Mouse (Mus musculus) embryonic facial prominence, embryonic 14.5 days (tissue): ENCODE measurements at regions not wholly inside any gene's neighbourhood (a gene's known extent, or its start where the extent isn't known, plus 50 kb on each side); places are given as distances from the start of the nearest gene placed in this dataset.

Experiments used
- ATAC-seq: fragments of 200-750 bp; cut with Nextera tagmentation; 2 replicates; pipeline ENCODE4 v1.8.0; 2017; ENCODE audit warnings: low read depth, moderate number of reproducible peaks, moderate TSS enrichment
- DNase-seq: peaks from one replicate; pipeline ENCODE4 v3.0.0-alpha.2; 2015; ENCODE audit warnings: low spot score
- H3K27ac ChIP-seq: fragments of 300-500 bp; sonication (generic); replicated peaks from 2 replicates; pipeline ENCODE4 v1.5.1; 2014; ENCODE audit warnings: low read depth, mild to moderate bottlenecking, low read length, moderate library complexity
- H3K27me3 ChIP-seq: fragments of 300-500 bp; sonication (generic); replicated peaks from 2 replicates; pipeline ENCODE4 v1.6.1; 2014; ENCODE audit warnings: low read length; ENCODE audit not compliant: control insufficient read depth, insufficient read depth
- H3K36me3 ChIP-seq: fragments of 300-500 bp; sonication (generic); 2 replicates; pipeline ENCODE4 v1.6.1; 2014; ENCODE audit warnings: low read length, mixed read lengths; ENCODE audit not compliant: control insufficient read depth, insufficient read depth
- H3K4me1 ChIP-seq: fragments of 300-500 bp; sonication (generic); 2 replicates; pipeline ENCODE4 v1.6.1; 2014; ENCODE audit warnings: antibody characterized with exemption, low read length; ENCODE audit not compliant: control insufficient read depth, insufficient read depth
- H3K4me2 ChIP-seq: fragments of 300-500 bp; sonication (generic); 2 replicates; pipeline ENCODE4 v1.6.1; 2014; ENCODE audit warnings: low read depth, mild to moderate bottlenecking, low read length, moderate library complexity, mixed read lengths
- H3K4me3 ChIP-seq: fragments of 300-500 bp; sonication (generic); 2 replicates; pipeline ENCODE4 v1.5.1; 2014; ENCODE audit warnings: low read depth, mild to moderate bottlenecking, low read length
- H3K9ac ChIP-seq: fragments of 300-500 bp; sonication (generic); 2 replicates; pipeline ENCODE4 v1.6.1; 2014; ENCODE audit warnings: low read depth, mild to moderate bottlenecking, low read length, moderate library complexity, mixed read lengths
- H3K9me3 ChIP-seq: fragments of 300-500 bp; sonication (generic); 2 replicates; pipeline ENCODE4 v1.6.1; 2016; ENCODE audit warnings: low read length; ENCODE audit not compliant: control insufficient read depth
- WGBS: fragments of 180-500 bp; shearing (Covaris S2); extraction: QIAGEN DNeasy Blood & Tissue Kit; methylation state at CpG from one replicate; pipeline ENCODE4 v1.1.7; 2014; 5-methylcytosine and 5-hydroxymethylcytosine counted together

GRCm38 (mm10) chr2:170205591-170206441 lies 57.9 kb upstream of the Zfp217 start:
- under 1% methylated on average over 17 of the region's 17 CpGs for WGBS
- no peaks in the 10 kb centered on the region for H3K9me3 ChIP-seq
- H3K4me2 ChIP-seq: peak overlapping the region; percentile 63
- DNase-seq (peak; percentile 66), ATAC-seq (peak; percentile 56; the same call in 1 of the 2 replicates)
- H3K4me3 ChIP-seq: peak overlapping the region; percentile 34
- H3K27me3 ChIP-seq: no peaks in the 10 kb centered on the region
- no peaks in the 10 kb centered on the region for H3K36me3 ChIP-seq
- peak overlapping the region; percentile 57; the same call in 1 of the 2 replicates for H3K27ac ChIP-seq
- H3K9ac ChIP-seq: peak overlapping the region; percentile 50
- H3K4me1 ChIP-seq: peaks cover 12% of the 10 kb centered on the region; the same call in 1 of the 2 replicates

GRCm38 (mm10) chr2:170204768-170205514 lies 57.0 kb upstream of the Zfp217 start:
- ATAC-seq (0 out of 2 replicates have a peak, but pooled peaks have one; percentile 10), DNase-seq (peak; percentile 35)
- Histone ChIP-seq H3K4me2 (peak overlapping the region; percentile 63), H3K36me3 (no peaks in the 10 kb centered on the region), H3K27ac (peak overlapping the region; percentile 57; the same call in 1 of the 2 replicates), H3K4me1 (peaks cover 12% of the 10 kb centered on the region; the same call in 1 of the 2 replicates), H3K27me3 (no peaks in the 10 kb centered on the region), H3K9ac (peak overlapping the region; percentile 50; the same call in 1 of the 2 replicates), H3K9me3 (no peaks in the 10 kb centered on the region), H3K4me3 (peak overlapping the region; percentile 34)
- 25% methylated on average over 10 of the region's 10 CpGs for WGBS

GRCm38 (mm10) chr2:170203496-170203895 lies 55.6 kb upstream of the Zfp217 start:
- no peaks in the 10 kb centered on the region for H3K36me3 ChIP-seq
- peaks cover 12% of the 10 kb centered on the region; the same call in 1 of the 2 replicates for H3K4me1 ChIP-seq
- H3K4me3 ChIP-seq: no peak overlapping the region
- no peaks in the 10 kb centered on the region for H3K9me3 ChIP-seq
- DNase-seq: no peak
- no peak for ATAC-seq
- WGBS: 94% methylated on average over 5 of the region's 5 CpGs
- H3K9ac ChIP-seq: no peak overlapping the region
- H3K27ac ChIP-seq: no peak overlapping the region
- H3K27me3 ChIP-seq: no peaks in the 10 kb centered on the region
- H3K4me2 ChIP-seq: no peak overlapping the region

GRCm38 (mm10) chr2:170201816-170202371 lies 54.0 kb upstream of the Zfp217 start:
- no peak overlapping the region for H3K27ac ChIP-seq
- no peak for ATAC-seq
- H3K4me3 ChIP-seq: no peak overlapping the region
- H3K4me1 ChIP-seq: peaks cover 12% of the 10 kb centered on the region; the same call in 1 of the 2 replicates
- no peaks in the 10 kb centered on the region for H3K9me3 ChIP-seq
- no peaks in the 10 kb centered on the region for H3K36me3 ChIP-seq
- H3K9ac ChIP-seq: no peak overlapping the region
- H3K4me2 ChIP-seq: no peak overlapping the region
- DNase-seq: no peak
- H3K27me3 ChIP-seq: no peaks in the 10 kb centered on the region
- 70% methylated on average over 10 of the region's 10 CpGs for WGBS
